Mouse (Mus musculus) small intestine, adult 2 months (tissue): ENCODE measurements around the gene Btf3l4.

Experiments used
- CTCF ChIP-seq: fragments of 200-500 bp; IDR thresholded peaks from 2 replicates; pipeline ENCODE4 v1.5.1; 2012; ENCODE audit warnings: low read depth, mild to moderate bottlenecking, control low read depth, inconsistent platforms, low read length, moderate library complexity, mixed read lengths; ENCODE audit not compliant: insufficient replicate concordance, insufficient read length; ENCODE audit errors: extremely low read depth
- POLR2A ChIP-seq: fragments of 200-500 bp; IDR thresholded peaks from 2 replicates; pipeline ENCODE4 v1.6.1; 2012; ENCODE audit warnings: low read depth, mild to moderate bottlenecking, control low read depth, inconsistent platforms, low read length, moderate library complexity

GRCm38 (mm10) chr4:108841920-108842578 lies 8.6 kb upstream of the Btf3l4 start:
- TF ChIP-seq CTCF (no peak), POLR2A (no peak)
